In genomic region chr1:161279244-161279908, GRCm38 (mm10) we compare ENCODE assay signal across 16 mouse cellular contexts.
"Had no signal": no experiment of that assay in that cellular context is flagged by ENCODE, and none has a peak within 500 bp of the region (broad histone marks: within the 10 kb centered on the region; RNA-seq: fewer than 3 reads in every experiment).

No protein-coding gene starts in this region.

- DNase-seq: kidney, adult 11 months; kidney, adult 9 months; kidney, postnatal 36 days; left cerebral cortex, postnatal 4 days; lung, embryonic 14.5 days; right cerebral cortex, adult 18-20 months; right cerebral cortex, postnatal 25 days; thymus, adult 2 months; thymus, postnatal 4 days had no signal

- ATAC-seq: midbrain, embryonic 13.5 days had no signal

- H3K36me3 ChIP-seq: limb, embryonic 13.5 days; midbrain, embryonic 13.5 days; neural tube, embryonic 15.5 days had no signal

- H3K27me3 ChIP-seq: limb, embryonic 13.5 days; midbrain, embryonic 13.5 days; neural tube, embryonic 15.5 days had no signal

- H3K4me1 ChIP-seq: limb, embryonic 13.5 days; midbrain, embryonic 13.5 days; neural tube, embryonic 15.5 days had no signal

- H3K4me3 ChIP-seq: layer of hippocampus, adult 2 months; limb, embryonic 13.5 days; midbrain, embryonic 13.5 days; myocyte; neural tube, embryonic 15.5 days had no signal

- H3K9me3 ChIP-seq: limb, embryonic 13.5 days; midbrain, embryonic 13.5 days; neural tube, embryonic 15.5 days had no signal

- H3K9ac ChIP-seq: limb, embryonic 13.5 days; lung, embryonic 14.5 days; midbrain, embryonic 13.5 days; neural tube, embryonic 15.5 days had no signal

- H3K27ac ChIP-seq: kidney, postnatal 0 days; layer of hippocampus, adult 2 months; limb, embryonic 13.5 days; midbrain, embryonic 13.5 days; neural tube, embryonic 15.5 days had no signal

- H3K4me2 ChIP-seq: limb, embryonic 13.5 days; liver, embryonic 11.5 days; lung, embryonic 14.5 days; midbrain, embryonic 13.5 days; neural tube, embryonic 15.5 days had no signal
